Mouse (Mus musculus) olfactory bulb, adult 2 months (tissue): Measurements from ENCODE around the gene 1700001C19Rik.

Source experiments
- CTCF ChIP-seq: fragments of 200-500 bp; IDR thresholded peaks from 2 replicates; pipeline ENCODE4 v1.5.1; 2012; ENCODE audit warnings: low read depth, mild to moderate bottlenecking, low read length, moderate library complexity; ENCODE audit not compliant: insufficient read depth
- POLR2A ChIP-seq: fragments of 200-500 bp; IDR thresholded peaks from 2 replicates; pipeline ENCODE4 v1.6.1; 2012; ENCODE audit warnings: mild to moderate bottlenecking, low read depth, low read length, moderate library complexity; ENCODE audit not compliant: insufficient read depth

DNA sequence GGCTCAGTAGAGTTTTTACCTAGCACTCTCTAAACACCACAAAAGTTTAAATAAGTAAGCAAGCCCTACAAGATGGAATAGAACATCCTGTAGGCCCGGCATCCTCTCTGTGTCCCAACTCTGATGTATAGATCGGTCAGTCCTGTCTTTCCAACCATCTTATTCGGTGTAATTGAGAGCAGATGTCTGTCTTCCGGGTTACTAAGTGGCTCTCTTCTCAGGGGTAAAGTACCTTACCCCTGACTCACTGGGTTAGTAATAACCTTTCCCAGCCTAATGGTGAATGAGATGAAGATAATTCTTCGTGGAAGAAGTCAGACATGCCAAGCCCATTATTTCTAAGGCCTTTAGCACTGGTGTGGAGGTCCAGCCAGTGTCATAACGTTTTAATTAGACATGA is 63.2 kb downstream of the 1700001C19Rik start:
- TF ChIP-seq CTCF (no peak), POLR2A (no peak)
